Mouse (Mus musculus): ENCODE measurements around the gene Rbbp4.

- TF ChIP-seq GATA1 (IDR thresholded peaks at IDR 0.05; ENCODE audit: low read length) (no peak), TAL1 (IDR thresholded peaks at IDR 0.05; ENCODE audit: low read length) (no peak)
Observed at GRCm38 (mm10) chr4:129296066-129296465, 39.1 kb downstream of the Rbbp4 start.
